Mouse (Mus musculus) right cerebral cortex, adult 2 months (tissue): ENCODE results near the gene Optc.
A peak's percentile ranks its signal among the peaks of the same experiment; 100 is the strongest.

Experiments used
- DNase-seq, 2 experiments: peaks; one replicate each; pipeline ENCODE4 v3.0.0; 2021 to 2022; ENCODE audit warnings: low spot score in 2 of 2

Gene Optc

GRCm38 (mm10) chr1:133907949-133908658, at the start of gene Optc:
Gene Optc, minus strand, starts transcription at chr1:133907999.
- DNase-seq = peak; percentile 67 to 76

- no peak for DNase-seq
Observed at GRCm38 (mm10) chr1:133954009-133954408, 46.2 kb upstream of the Optc start.

- peak; percentile 10 to 13 for DNase-seq
Observed at GRCm38 (mm10) chr1:133953261-133953742, 45.5 kb upstream of the Optc start.

- no peak for DNase-seq
Observed at GRCm38 (mm10) chr1:133951598-133951997, 43.8 kb upstream of the Optc start.

GRCm38 (mm10) chr1:133950061-133950782, 42.4 kb upstream of the Optc start:
- DNase-seq = no peak

GRCm38 (mm10) chr1:133945106-133945505, 37.3 kb upstream of the Optc start:
- DNase-seq = no peak

- DNase-seq = no peak
Observed at GRCm38 (mm10) chr1:133941904-133942303, 34.1 kb upstream of the Optc start.

GRCm38 (mm10) chr1:133941158-133941860, 33.5 kb upstream of the Optc start:
- no peak for DNase-seq

- DNase-seq = no peak
Observed at GRCm38 (mm10) chr1:133940481-133941092, 32.8 kb upstream of the Optc start.

- DNase-seq = no peak
Observed at GRCm38 (mm10) chr1:133939708-133940107, 31.9 kb upstream of the Optc start.

- DNase-seq = no peak
Observed at GRCm38 (mm10) chr1:133936169-133936568, 28.4 kb upstream of the Optc start.

- DNase-seq = no peak
Observed at GRCm38 (mm10) chr1:133934354-133934963, 26.7 kb upstream of the Optc start.

GRCm38 (mm10) chr1:133933301-133934195, 25.7 kb upstream of the Optc start:
- DNase-seq = no peak

GRCm38 (mm10) chr1:133929980-133930379, 22.2 kb upstream of the Optc start:
- DNase-seq = no peak

GRCm38 (mm10) chr1:133925223-133925622, 17.4 kb upstream of the Optc start:
- no peak for DNase-seq

- peak; percentile 52 to 74 for DNase-seq
Observed at GRCm38 (mm10) chr1:133924141-133924875, 16.5 kb upstream of the Optc start.

GRCm38 (mm10) chr1:133923071-133923470, 15.3 kb upstream of the Optc start:
- DNase-seq = no peak

- no peak for DNase-seq
Observed at GRCm38 (mm10) chr1:133921304-133921751, 13.5 kb upstream of the Optc start, which contains the start of gene Prelp. Gene Prelp, minus strand, starts transcription at chr1:133921414.

- DNase-seq = no peak
Observed at GRCm38 (mm10) chr1:133920876-133921275, 13.1 kb upstream of the Optc start.

- no peak for DNase-seq
Observed at GRCm38 (mm10) chr1:133920401-133920800, 12.6 kb upstream of the Optc start.
